Mouse (Mus musculus) G1E (cell line): Measurements from ENCODE around the gene Uba3.

ENCODE experiments used
- CTCF ChIP-seq: IDR thresholded peaks from 2 replicates; pipeline ENCODE4 v1.5.1; 2012; ENCODE audit warnings: low read depth, low read length, inconsistent platforms, mixed read lengths
- GATA1 ChIP-seq: IDR thresholded peaks from 2 replicates; pipeline ENCODE4 v1.6.1; 2012; ENCODE audit warnings: borderline replicate concordance, low read length, inconsistent platforms, mixed read lengths
- GATA2 ChIP-seq: IDR thresholded peaks from 2 replicates; pipeline ENCODE4 v1.6.1; 2012; ENCODE audit warnings: low read depth, low read length, inconsistent platforms, borderline replicate concordance

DNA sequence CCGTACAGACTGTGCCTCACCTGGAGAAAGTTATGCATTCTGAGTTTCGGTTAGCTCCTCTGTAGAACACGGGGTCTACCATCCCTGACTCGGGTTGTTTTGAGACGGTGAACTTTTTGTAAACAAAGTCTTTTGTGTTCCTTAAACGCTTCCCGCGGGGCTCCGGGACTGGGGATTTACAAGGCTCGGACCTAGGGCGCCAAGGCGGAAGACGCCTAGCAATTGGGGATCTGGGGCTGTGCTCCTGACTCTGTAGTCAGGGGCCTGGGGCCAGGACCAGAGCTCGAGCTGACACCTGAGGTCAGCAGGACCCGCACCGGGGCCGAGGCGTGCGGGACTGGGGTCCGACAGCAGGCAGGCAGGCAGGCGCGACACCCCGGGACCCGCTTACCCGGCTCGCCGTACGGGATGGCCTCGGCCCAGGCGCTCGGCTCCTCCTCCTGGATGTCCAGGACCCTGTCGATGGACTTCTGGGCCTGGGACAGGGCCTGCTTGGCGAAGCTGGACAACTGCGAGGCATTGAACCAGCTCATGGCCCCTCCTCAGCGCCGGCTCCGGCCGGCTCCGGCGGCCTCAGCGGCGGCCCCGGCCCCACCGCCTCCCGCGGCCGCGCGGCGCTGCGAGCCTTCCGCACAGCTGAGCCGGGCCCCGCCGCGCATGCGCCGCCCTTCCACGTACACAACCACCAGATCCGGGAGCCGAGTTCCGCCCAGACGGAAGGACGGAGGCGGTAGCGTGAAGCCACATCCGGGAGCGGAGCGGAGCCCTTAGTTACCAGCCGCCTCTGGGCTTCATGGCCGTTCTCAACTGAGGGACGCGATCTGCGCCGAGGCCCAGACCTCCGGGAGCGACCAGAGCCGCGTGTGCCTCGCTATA is 26.7 kb downstream of the Uba3 start, which contains the start of gene Tmf1:
- TF ChIP-seq CTCF: no peak
- TF ChIP-seq GATA1: no peak
- TF ChIP-seq GATA2: no peak
